Mouse (Mus musculus): ENCODE data around the gene Elf2. TPM values are rescaled to one million over a fixed set of nuclear protein-coding genes. Genes with fewer than 3 reads are reported as not detected.
A peak's percentile ranks its signal among the peaks of the same experiment; 100 is the strongest.

Gene Elf2
- polyA plus RNA-seq, 1 experiment from 2014 or later: 59.3 TPM

GRCm38 (mm10) chr3:51277201-51278150, 63.0 kb downstream of the Elf2 start:
- WGBS: under 1% methylated on average over 75 of the region's 75 CpGs

GRCm38 (mm10) chr3:51276421-51277111, 63.9 kb downstream of the Elf2 start:
- H3K4me3 ChIP-seq (replicated peaks): peak overlapping the region; percentile 99
- peak overlapping the region; percentile 92 for H3K9ac ChIP-seq (replicated peaks)
- no peaks in the 10 kb centered on the region for H3K27me3 ChIP-seq
- ATAC-seq (ENCODE audit: insufficient number of reproducible peaks, insufficient read depth, low FRiP score, low TSS enrichment, low read depth): peak; percentile 61; the same call in 1 of the 2 replicates
- H3K4me2 ChIP-seq: peak overlapping the region; percentile 71
- H3K4me1 ChIP-seq (replicated peaks): peaks cover 14% of the 10 kb centered on the region
- 0 out of 2 replicates have a peak, but pooled peaks cover 4% of the 10 kb centered on the region for H3K36me3 ChIP-seq
- H3K9me3 ChIP-seq: no peaks in the 10 kb centered on the region
- under 1% methylated on average over 80 of the region's 93 CpGs for WGBS
- H3K27ac ChIP-seq: peak overlapping the region; percentile 98

More at GRCm38 (mm10) chr3:51277201-51278150, 63.0 kb downstream of the Elf2 start:
- H3K4me2 ChIP-seq: peak overlapping the region; percentile 71
- H3K27me3 ChIP-seq: no peaks in the 10 kb centered on the region
- H3K4me1 ChIP-seq (replicated peaks): peaks cover 14% of the 10 kb centered on the region
- H3K36me3 ChIP-seq: 0 out of 2 replicates have a peak, but pooled peaks cover 4% of the 10 kb centered on the region
- peak overlapping the region; percentile 92 for H3K9ac ChIP-seq (replicated peaks)
- H3K9me3 ChIP-seq: no peaks in the 10 kb centered on the region
- peak overlapping the region; percentile 99 for H3K4me3 ChIP-seq (replicated peaks)
- ATAC-seq (ENCODE audit: insufficient number of reproducible peaks, insufficient read depth, low FRiP score, low TSS enrichment, low read depth): peak; percentile 35
- H3K27ac ChIP-seq: peak overlapping the region; percentile 98

GRCm38 (mm10) chr3:51275956-51276398, 64.5 kb downstream of the Elf2 start:
- peak; percentile 99 for ATAC-seq (ENCODE audit: insufficient number of reproducible peaks, insufficient read depth, low FRiP score, low TSS enrichment, low read depth)
- Histone ChIP-seq H3K27me3 (no peaks in the 10 kb centered on the region), H3K9ac (replicated peaks) (peak overlapping the region; percentile 92), H3K9me3 (no peaks in the 10 kb centered on the region), H3K36me3 (0 out of 2 replicates have a peak, but pooled peaks cover 4% of the 10 kb centered on the region), H3K27ac (peak overlapping the region; percentile 98), H3K4me2 (peak overlapping the region; percentile 71), H3K4me1 (replicated peaks) (peaks cover 14% of the 10 kb centered on the region), H3K4me3 (replicated peaks) (peak overlapping the region; percentile 99)
- WGBS: under 1% methylated on average over 32 of the region's 33 CpGs

- peaks cover 6% of the 10 kb centered on the region for H3K4me1 ChIP-seq (replicated peaks)
- no peaks in the 10 kb centered on the region for H3K9me3 ChIP-seq
- WGBS: 83% methylated on average over 12 of the region's 12 CpGs
- no peak overlapping the region for H3K4me3 ChIP-seq (replicated peaks)
- no peak for ATAC-seq (ENCODE audit: insufficient number of reproducible peaks, insufficient read depth, low FRiP score, low TSS enrichment, low read depth)
- no peak overlapping the region for H3K4me2 ChIP-seq
- H3K9ac ChIP-seq (replicated peaks): no peak overlapping the region
- H3K27me3 ChIP-seq: no peaks in the 10 kb centered on the region
- H3K27ac ChIP-seq: no peak overlapping the region
- H3K36me3 ChIP-seq: peaks cover 15% of the 10 kb centered on the region
Measured at GRCm38 (mm10) chr3:51270069-51270817, 70.2 kb downstream of the Elf2 start.

- WGBS: 79% methylated on average over 12 of the region's 12 CpGs
- H3K9ac ChIP-seq (replicated peaks): no peak overlapping the region
- no peak overlapping the region for H3K4me2 ChIP-seq
- peaks cover 33% of the 10 kb centered on the region for H3K36me3 ChIP-seq
- no peak for ATAC-seq (ENCODE audit: insufficient number of reproducible peaks, insufficient read depth, low FRiP score, low TSS enrichment, low read depth)
- H3K27me3 ChIP-seq: no peaks in the 10 kb centered on the region
- H3K4me1 ChIP-seq (replicated peaks): no peaks in the 10 kb centered on the region
- H3K4me3 ChIP-seq (replicated peaks): no peak overlapping the region
- H3K27ac ChIP-seq: no peak overlapping the region
- no peaks in the 10 kb centered on the region for H3K9me3 ChIP-seq
Measured at GRCm38 (mm10) chr3:51268434-51268833, 72.0 kb downstream of the Elf2 start.

GRCm38 (mm10) chr3:51262942-51263341, 77.5 kb downstream of the Elf2 start:
- WGBS: 90% methylated on average over 8 of the region's 8 CpGs
- ATAC-seq (ENCODE audit: insufficient number of reproducible peaks, insufficient read depth, low FRiP score, low TSS enrichment, low read depth): no peak
- H3K9ac ChIP-seq (replicated peaks): no peak overlapping the region
- H3K36me3 ChIP-seq: peaks cover 82% of the 10 kb centered on the region
- no peaks in the 10 kb centered on the region for H3K9me3 ChIP-seq
- H3K4me2 ChIP-seq: no peak overlapping the region
- H3K4me3 ChIP-seq (replicated peaks): no peak overlapping the region
- H3K4me1 ChIP-seq (replicated peaks): no peaks in the 10 kb centered on the region
- H3K27me3 ChIP-seq: no peaks in the 10 kb centered on the region
- no peak overlapping the region for H3K27ac ChIP-seq

GRCm38 (mm10) chr3:51258070-51258469, 82.4 kb downstream of the Elf2 start:
- H3K4me1 ChIP-seq (replicated peaks): no peaks in the 10 kb centered on the region
- no peak overlapping the region for H3K4me3 ChIP-seq (replicated peaks)
- H3K27ac ChIP-seq: no peak overlapping the region
- ATAC-seq (ENCODE audit: insufficient number of reproducible peaks, insufficient read depth, low FRiP score, low TSS enrichment, low read depth): no peak
- no peaks in the 10 kb centered on the region for H3K27me3 ChIP-seq
- 94% methylated on average over 5 of the region's 5 CpGs for WGBS
- no peak overlapping the region for H3K9ac ChIP-seq (replicated peaks)
- no peak overlapping the region for H3K4me2 ChIP-seq
- H3K36me3 ChIP-seq: peaks cover 96% of the 10 kb centered on the region
- H3K9me3 ChIP-seq: no peaks in the 10 kb centered on the region

GRCm38 (mm10) chr3:51256450-51256849, 84.0 kb downstream of the Elf2 start:
- Histone ChIP-seq H3K27me3 (no peaks in the 10 kb centered on the region), H3K9ac (replicated peaks) (no peak overlapping the region), H3K4me2 (no peak overlapping the region), H3K9me3 (no peaks in the 10 kb centered on the region), H3K4me3 (replicated peaks) (no peak overlapping the region), H3K4me1 (replicated peaks) (no peaks in the 10 kb centered on the region), H3K36me3 (peaks cover 95% of the 10 kb centered on the region), H3K27ac (no peak overlapping the region)
- ATAC-seq (ENCODE audit: insufficient number of reproducible peaks, insufficient read depth, low FRiP score, low TSS enrichment, low read depth): no peak
- WGBS: 88% methylated on average over 12 of the region's 12 CpGs

- Histone ChIP-seq H3K4me2 (no peak overlapping the region), H3K9ac (replicated peaks) (no peak overlapping the region), H3K9me3 (no peaks in the 10 kb centered on the region), H3K4me1 (replicated peaks) (no peaks in the 10 kb centered on the region), H3K27ac (no peak overlapping the region), H3K27me3 (no peaks in the 10 kb centered on the region), H3K36me3 (peaks cover 93% of the 10 kb centered on the region), H3K4me3 (replicated peaks) (no peak overlapping the region)
- WGBS: 86% methylated on average over 7 of the region's 7 CpGs
- ATAC-seq (ENCODE audit: insufficient number of reproducible peaks, insufficient read depth, low FRiP score, low TSS enrichment, low read depth): no peak
Measured at GRCm38 (mm10) chr3:51254784-51255183, 85.7 kb downstream of the Elf2 start.

- Histone ChIP-seq H3K9ac (replicated peaks) (no peak overlapping the region), H3K9me3 (no peaks in the 10 kb centered on the region), H3K27me3 (no peaks in the 10 kb centered on the region), H3K4me1 (replicated peaks) (peaks cover 1% of the 10 kb centered on the region), H3K4me3 (replicated peaks) (no peak overlapping the region), H3K36me3 (peaks cover 93% of the 10 kb centered on the region), H3K4me2 (no peak overlapping the region), H3K27ac (no peak overlapping the region)
- no peak for ATAC-seq (ENCODE audit: insufficient number of reproducible peaks, insufficient read depth, low FRiP score, low TSS enrichment, low read depth)
- 93% methylated on average over 12 of the region's 12 CpGs for WGBS
Measured at GRCm38 (mm10) chr3:51252689-51253402, 87.6 kb downstream of the Elf2 start.
